Mouse (Mus musculus): Measurements from ENCODE around the gene Sipa1l2.

- TF ChIP-seq GATA1 (IDR thresholded peaks at IDR 0.05; ENCODE audit: low read length) (no peak), TAL1 (IDR thresholded peaks at IDR 0.05; ENCODE audit: low read length) (no peak)
These were observed 108.1 kb downstream of the Sipa1l2 start for GRCm38 (mm10) chr8:125461504-125461903.
